Mouse (Mus musculus): ENCODE data around the gene Camkmt.

Camkmt gene

GRCm38 (mm10) chr17:85160786-85161185, 70.4 kb downstream of the Camkmt start:
- in situ Hi-C loops (cut with MboI; ENCODE audit: unreplicated experiment in 2 of 2) = no loop called here

- in situ Hi-C loops (cut with MboI; ENCODE audit: unreplicated experiment in 2 of 2) = no loop called here
Observed at GRCm38 (mm10) chr17:85162569-85163271, 72.4 kb downstream of the Camkmt start.

GRCm38 (mm10) chr17:85163272-85163610, 72.9 kb downstream of the Camkmt start:
- in situ Hi-C loops (cut with MboI; ENCODE audit: unreplicated experiment in 2 of 2) = no loop called here

GRCm38 (mm10) chr17:85168761-85169160, 78.4 kb downstream of the Camkmt start:
- in situ Hi-C loops (cut with MboI; ENCODE audit: unreplicated experiment in 2 of 2) = no loop called here

GRCm38 (mm10) chr17:85170541-85171255, 80.3 kb downstream of the Camkmt start:
- in situ Hi-C loops (cut with MboI; ENCODE audit: unreplicated experiment in 2 of 2) = no loop called here

GRCm38 (mm10) chr17:85171951-85172350, 81.6 kb downstream of the Camkmt start:
- in situ Hi-C loops (cut with MboI; ENCODE audit: unreplicated experiment in 2 of 2) = no loop called here

- in situ Hi-C loops (cut with MboI; ENCODE audit: unreplicated experiment in 2 of 2) = loop anchor here (25.0 kb wide), 2 partner anchors 460 to 885 kb away; no protein-coding TSS in a partner anchor
Observed at GRCm38 (mm10) chr17:85177231-85177630, 86.9 kb downstream of the Camkmt start.

- in situ Hi-C loops (cut with MboI; ENCODE audit: unreplicated experiment in 2 of 2) = loop anchor here (10.0 to 25.0 kb wide), 4 partner anchors 296 to 1724 kb away; no protein-coding TSS in a partner anchor
Observed at GRCm38 (mm10) chr17:85180471-85181060, 90.2 kb downstream of the Camkmt start.

GRCm38 (mm10) chr17:85189227-85190127, 99.1 kb downstream of the Camkmt start:
- in situ Hi-C loops (cut with MboI; ENCODE audit: unreplicated experiment in 2 of 2) = loop anchor here (5.0 to 25.0 kb wide), 6 partner anchors 305 to 1715 kb away; no protein-coding TSS in a partner anchor

GRCm38 (mm10) chr17:85190128-85190435, 99.7 kb downstream of the Camkmt start:
- in situ Hi-C loops (cut with MboI; ENCODE audit: unreplicated experiment in 2 of 2) = loop anchor here (10.0 to 25.0 kb wide), 3 partner anchors 447 to 1715 kb away; no protein-coding TSS in a partner anchor

- in situ Hi-C loops (cut with MboI; ENCODE audit: unreplicated experiment in 2 of 2) = loop anchor here (10.0 to 25.0 kb wide), 3 partner anchors 444 to 1712 kb away; no protein-coding TSS in a partner anchor
Observed at GRCm38 (mm10) chr17:85193294-85193693, 102.9 kb downstream of the Camkmt start.

GRCm38 (mm10) chr17:85198781-85199180, 108.4 kb downstream of the Camkmt start:
- in situ Hi-C loops (cut with MboI; ENCODE audit: unreplicated experiment in 2 of 2) = loop anchor here (10.0 to 25.0 kb wide), 3 partner anchors 439 to 1706 kb away; no protein-coding TSS in a partner anchor

- in situ Hi-C loops (cut with MboI; ENCODE audit: unreplicated experiment in 2 of 2) = loop anchor here (10.0 to 25.0 kb wide), 3 partner anchors 438 to 1705 kb away; no protein-coding TSS in a partner anchor
Observed at GRCm38 (mm10) chr17:85199321-85199720, 109.0 kb downstream of the Camkmt start.

GRCm38 (mm10) chr17:85218054-85218453, 127.7 kb downstream of the Camkmt start:
- in situ Hi-C loops (cut with MboI; ENCODE audit: unreplicated experiment in 2 of 2) = no loop called here

GRCm38 (mm10) chr17:85242109-85242508, 151.8 kb downstream of the Camkmt start:
- in situ Hi-C loops (cut with MboI; ENCODE audit: unreplicated experiment in 2 of 2) = no loop called here

- in situ Hi-C loops (cut with MboI; ENCODE audit: unreplicated experiment in 2 of 2) = no loop called here
Observed at GRCm38 (mm10) chr17:85248962-85249361, 158.6 kb downstream of the Camkmt start.

- in situ Hi-C loops (cut with MboI; ENCODE audit: unreplicated experiment in 2 of 2) = no loop called here
Observed at GRCm38 (mm10) chr17:85249744-85250143, 159.4 kb downstream of the Camkmt start.

- in situ Hi-C loops (cut with MboI; ENCODE audit: unreplicated experiment in 2 of 2) = no loop called here
Observed at GRCm38 (mm10) chr17:85256930-85257329, 166.6 kb downstream of the Camkmt start.

- in situ Hi-C loops (cut with MboI; ENCODE audit: unreplicated experiment in 2 of 2) = no loop called here
Observed at GRCm38 (mm10) chr17:85257348-85257747, 167.0 kb downstream of the Camkmt start.

- in situ Hi-C loops (cut with MboI; ENCODE audit: unreplicated experiment in 2 of 2) = no loop called here
Observed at GRCm38 (mm10) chr17:85258703-85259341, 168.5 kb downstream of the Camkmt start.
